Comparison of ENCODE assay signal across 20 mouse cellular contexts in genomic region chr5:9079773-9080501, GRCm38 (mm10).
"Had no signal": no experiment of that assay in that cellular context is flagged by ENCODE, and none has a peak within 500 bp of the region (broad histone marks: within the 10 kb centered on the region; RNA-seq: fewer than 3 reads in every experiment).

No protein-coding gene starts in this region.

- H3K27ac ChIP-seq: hindbrain, postnatal 0 days; left cerebral cortex, adult 2 months; liver, embryonic 13.5 days; macrophage; midbrain, embryonic 12.5 days; midbrain, embryonic 15.5 days; neural tube, embryonic 12.5 days; neural tube, embryonic 15.5 days had no signal

- H3K4me2 ChIP-seq: liver, embryonic 13.5 days; lung, embryonic 14.5 days; midbrain, embryonic 12.5 days; midbrain, embryonic 15.5 days; neural tube, embryonic 12.5 days; neural tube, embryonic 15.5 days had no signal

- H3K36me3 ChIP-seq: liver, embryonic 13.5 days; midbrain, embryonic 12.5 days; midbrain, embryonic 15.5 days; neural tube, embryonic 12.5 days; neural tube, embryonic 15.5 days had no signal

- H3K4me1 ChIP-seq: liver, embryonic 13.5 days; midbrain, embryonic 12.5 days; midbrain, embryonic 15.5 days; neural tube, embryonic 12.5 days; neural tube, embryonic 15.5 days had no signal

- H3K9me3 ChIP-seq: liver, embryonic 13.5 days; midbrain, embryonic 12.5 days; midbrain, embryonic 15.5 days; neural tube, embryonic 12.5 days; neural tube, embryonic 15.5 days had no signal

- ATAC-seq: hindbrain, postnatal 0 days; inflammation-experienced regulatory T-cells, adult 6 months; lung, postnatal 0 days; midbrain, embryonic 15.5 days had no signal

- H3K4me3 ChIP-seq: left cerebral cortex, adult 2 months; liver, embryonic 13.5 days; midbrain, embryonic 12.5 days; midbrain, embryonic 15.5 days; neural tube, embryonic 12.5 days; neural tube, embryonic 15.5 days had no signal

- DNase-seq: kidney, adult 8-10 months; kidney, postnatal 25 days; layer of hippocampus, postnatal 36 days; liver, embryonic 13.5 days; lung, embryonic 14.5 days; right cerebral cortex, adult 18-20 months; right cerebral cortex, postnatal 14 days; right cerebral cortex, postnatal 4 days; spleen, adult 18-20 months; thymus, adult 18-20 months; thymus, postnatal 36 days had no signal

- H3K27me3 ChIP-seq: liver, embryonic 13.5 days; midbrain, embryonic 12.5 days; midbrain, embryonic 15.5 days; neural tube, embryonic 12.5 days; neural tube, embryonic 15.5 days had no signal

- H3K9ac ChIP-seq: liver, embryonic 13.5 days; lung, embryonic 14.5 days; midbrain, embryonic 12.5 days; midbrain, embryonic 15.5 days; neural tube, embryonic 12.5 days; neural tube, embryonic 15.5 days had no signal
